Mouse (Mus musculus): ENCODE results near the gene Mpnd. TPM values are rescaled to one million over a fixed set of nuclear protein-coding genes. Genes with fewer than 3 reads are reported as not detected.

The Mpnd gene
- total RNA-seq, 2 experiments from 2014 or later, result 102 to 120 TPM

GRCm38 (mm10) chr17:56016793-56017785, 11.6 kb downstream of the Mpnd start:
- intact Hi-C loops (cut with DNase I), result no loop called here
- no peak for DNase-seq (ENCODE audit: low spot score in 2 of 2)

- no peak for DNase-seq (ENCODE audit: low spot score in 2 of 2)
- intact Hi-C loops (cut with DNase I), result no loop called here
Observed at GRCm38 (mm10) chr17:56017848-56018247, 12.3 kb downstream of the Mpnd start.

- intact Hi-C loops (cut with DNase I), result no loop called here
- peak; percentile 68 to 79 for DNase-seq (ENCODE audit: low spot score in 2 of 2)
Observed at GRCm38 (mm10) chr17:56018347-56019131, 13.0 kb downstream of the Mpnd start.

GRCm38 (mm10) chr17:56020400-56021084, 15.0 kb downstream of the Mpnd start:
- intact Hi-C loops (cut with DNase I), result no loop called here
- no peak for DNase-seq (ENCODE audit: low spot score in 2 of 2)

GRCm38 (mm10) chr17:56021161-56021910, 15.8 kb downstream of the Mpnd start:
- intact Hi-C loops (cut with DNase I), result no loop called here
- peak; percentile 63 to 71 for DNase-seq (ENCODE audit: low spot score in 2 of 2)

GRCm38 (mm10) chr17:56022131-56022988, 16.8 kb downstream of the Mpnd start:
- intact Hi-C loops (cut with DNase I), result no loop called here
- DNase-seq (ENCODE audit: low spot score in 2 of 2), result no peak

- DNase-seq (ENCODE audit: low spot score in 2 of 2), result no peak
- intact Hi-C loops (cut with DNase I), result no loop called here
Observed at GRCm38 (mm10) chr17:56022989-56023290, 17.4 kb downstream of the Mpnd start.

- no peak for DNase-seq (ENCODE audit: low spot score in 2 of 2)
- intact Hi-C loops (cut with DNase I), result no loop called here
Observed at GRCm38 (mm10) chr17:56023386-56023785, 17.9 kb downstream of the Mpnd start.

- no peak for DNase-seq (ENCODE audit: low spot score in 2 of 2)
- intact Hi-C loops (cut with DNase I), result no loop called here
Observed at GRCm38 (mm10) chr17:56024476-56024875, 19.0 kb downstream of the Mpnd start.

- intact Hi-C loops (cut with DNase I), result no loop called here
- no peak for DNase-seq (ENCODE audit: low spot score in 2 of 2)
Observed at GRCm38 (mm10) chr17:56024931-56025330, 19.4 kb downstream of the Mpnd start.

GRCm38 (mm10) chr17:56026303-56026702, 20.8 kb downstream of the Mpnd start:
- DNase-seq (ENCODE audit: low spot score in 2 of 2), result no peak
- intact Hi-C loops (cut with DNase I), result no loop called here

GRCm38 (mm10) chr17:56026881-56027280, 21.4 kb downstream of the Mpnd start:
- DNase-seq (ENCODE audit: low spot score in 2 of 2), result no peak
- intact Hi-C loops (cut with DNase I), result no loop called here

GRCm38 (mm10) chr17:56027801-56028441, 22.4 kb downstream of the Mpnd start:
- no peak for DNase-seq (ENCODE audit: low spot score in 2 of 2)
- intact Hi-C loops (cut with DNase I), result no loop called here

GRCm38 (mm10) chr17:56030238-56030870, 24.8 kb downstream of the Mpnd start:
- no peak for DNase-seq (ENCODE audit: low spot score in 2 of 2)
- intact Hi-C loops (cut with DNase I), result no loop called here

- DNase-seq (ENCODE audit: low spot score in 2 of 2), result no peak
- intact Hi-C loops (cut with DNase I), result no loop called here
Observed at GRCm38 (mm10) chr17:56030919-56031318, 25.4 kb downstream of the Mpnd start.

GRCm38 (mm10) chr17:56031431-56031830, 25.9 kb downstream of the Mpnd start:
- intact Hi-C loops (cut with DNase I), result no loop called here

GRCm38 (mm10) chr17:56032127-56032733, 26.7 kb downstream of the Mpnd start:
- intact Hi-C loops (cut with DNase I), result no loop called here
- no peak for DNase-seq (ENCODE audit: low spot score in 2 of 2)

More at GRCm38 (mm10) chr17:56031431-56031830, 25.9 kb downstream of the Mpnd start:
- no peak for DNase-seq (ENCODE audit: low spot score in 2 of 2)
